Mouse (Mus musculus): ENCODE results near the gene Gng7.

The Gng7 gene

GRCm38 (mm10) chr10:80917779-80918434 is 96.8 kb downstream of the Gng7 start, which contains the start of gene Lmnb2:
Lmnb2 (minus strand) TSS chr10:80918245.
- DNase-seq, result peak; percentile 89

- no peak for DNase-seq
Observed at GRCm38 (mm10) chr10:80917336-80917778, 97.4 kb downstream of the Gng7 start.

- DNase-seq, result no peak
Observed at GRCm38 (mm10) chr10:80915736-80916135, 99.0 kb downstream of the Gng7 start.

GRCm38 (mm10) chr10:80915260-80915659 is 99.5 kb downstream of the Gng7 start:
- DNase-seq, result no peak

GRCm38 (mm10) chr10:80914253-80914656 is 100.5 kb downstream of the Gng7 start:
- no peak for DNase-seq

GRCm38 (mm10) chr10:80913364-80914011 is 101.3 kb downstream of the Gng7 start:
- no peak for DNase-seq

GRCm38 (mm10) chr10:80911891-80912290 is 102.9 kb downstream of the Gng7 start:
- DNase-seq, result no peak

GRCm38 (mm10) chr10:80911354-80911753 is 103.4 kb downstream of the Gng7 start:
- no peak for DNase-seq

- no peak for DNase-seq
Observed at GRCm38 (mm10) chr10:80909375-80910162, 105.2 kb downstream of the Gng7 start.

GRCm38 (mm10) chr10:80904709-80905108 is 110.0 kb downstream of the Gng7 start:
- no peak for DNase-seq

GRCm38 (mm10) chr10:80904004-80904693 is 110.6 kb downstream of the Gng7 start:
- no peak for DNase-seq

GRCm38 (mm10) chr10:80903282-80903681 is 111.5 kb downstream of the Gng7 start:
- no peak for DNase-seq

GRCm38 (mm10) chr10:80902273-80902940 is 112.3 kb downstream of the Gng7 start:
- no peak for DNase-seq

- DNase-seq, result no peak
Observed at GRCm38 (mm10) chr10:80901409-80902272, 113.1 kb downstream of the Gng7 start.

- peak; percentile 100 for DNase-seq
Observed at GRCm38 (mm10) chr10:80900318-80901247, 114.2 kb downstream of the Gng7 start, which contains the start of gene Timm13. Timm13 (minus strand) TSS chr10:80900969.

GRCm38 (mm10) chr10:80899591-80900317 is 115.0 kb downstream of the Gng7 start:
- no peak for DNase-seq

GRCm38 (mm10) chr10:80899074-80899473 is 115.7 kb downstream of the Gng7 start:
- DNase-seq, result no peak

All from layer of hippocampus, adult 9-11 months (tissue).